Mouse (Mus musculus) stomach, postnatal 0 days (tissue): ENCODE results near the gene Ywhah.

Experiments
- CTCF ChIP-seq: IDR thresholded peaks from 2 replicates; pipeline ENCODE4 v1.5.1; 2016; ENCODE audit warnings: antibody characterized with exemption, low read depth, mild to moderate bottlenecking, moderate library complexity
- EP300 ChIP-seq: optimal IDR thresholded peaks from 2 replicates; pipeline ENCODE3; 2016; ENCODE audit warnings: antibody characterized with exemption

GRCm38 (mm10) chr5:32994471-32994870 lies 24.1 kb upstream of the Ywhah start:
- TF ChIP-seq EP300 (no peak), CTCF (no peak)
